Mouse (Mus musculus) neutrophil, adult 83 days (primary cell): Measurements from ENCODE around the gene Tmem214. TPM values are rescaled to one million over a fixed set of nuclear protein-coding genes. Genes with fewer than 3 reads are reported as not detected.

Source experiments
- total RNA-seq, 2 experiments: library from RNA; stranded (reverse); gene quantifications; one replicate each; pipeline ENCODE4 v1.2.4; 2023

Gene Tmem214
- total RNA-seq: 10 to 100 TPM; 28.7 to 32.9 TPM

GRCm38 (mm10) chr5:30867712-30868111, at the start of gene Tmem214:
TSS of gene Tmem214 (plus strand) at chr5:30868012.

GRCm38 (mm10) chr5:30888337-30889087, 20.7 kb downstream of the Tmem214 start, which contains the start of gene Agbl5:
TSS of gene Agbl5 (plus strand) at chr5:30888694.

GRCm38 (mm10) chr5:30907413-30908059, 39.7 kb downstream of the Tmem214 start, which contains the start of gene Ost4:
TSS of gene Ost4 (minus strand) at chr5:30907788.

GRCm38 (mm10) chr5:30913060-30913841, 45.4 kb downstream of the Tmem214 start, which contains the start of gene Emilin1:
TSS of gene Emilin1 (plus strand) at chr5:30913402.

GRCm38 (mm10) chr5:30921256-30922033, 53.6 kb downstream of the Tmem214 start, which contains the start of gene Khk:
TSS of gene Khk (plus strand) at chr5:30921431.

Other genes starting within 250 kb of the Tmem214 start
- gene Slc35f6, start 220.1 kb upstream of the Tmem214 start, total RNA-seq: 10 to 100 TPM; 35.6 to 42.5 TPM
- 100 to 1,000 TPM; 137 to 138 TPM for gene Cenpa, start 201.2 kb upstream of the Tmem214 start, total RNA-seq
- gene Dpysl5, start 156.4 kb upstream of the Tmem214 start, total RNA-seq: not detected
- 1 to 10 TPM; 1.2 to 1.5 TPM for gene Mapre3, start 53.4 kb upstream of the Tmem214 start, total RNA-seq
- 1 to 10 TPM; 5.4 to 6.7 TPM for gene Agbl5, start 20.7 kb downstream of the Tmem214 start, total RNA-seq
- gene Ost4, start 39.8 kb downstream of the Tmem214 start, total RNA-seq: 100 to 1,000 TPM; 132 to 140 TPM
- gene Emilin1, start 45.4 kb downstream of the Tmem214 start, total RNA-seq: 10 to 100 TPM; 32.5 to 35.2 TPM
- gene Khk, start 53.4 kb downstream of the Tmem214 start, total RNA-seq: 10 to 100 TPM; 31.1 TPM
- 1 to 10 TPM; 1.6 to 1.7 TPM for gene Cgref1, start 77.6 kb downstream of the Tmem214 start, total RNA-seq
- gene Preb, start 92.3 kb downstream of the Tmem214 start, total RNA-seq: 100 to 1,000 TPM; 261 to 281 TPM
- not detected for gene Tcf23, start 100.7 kb downstream of the Tmem214 start, total RNA-seq
- 10 to 100 TPM; 23.2 to 25.3 TPM for gene Atraid, start 180.3 kb downstream of the Tmem214 start, total RNA-seq
- gene Slc5a6, start 180.9 kb downstream of the Tmem214 start, total RNA-seq: 1 to 10 TPM; 1.9 to 3.9 TPM
- gene Cad, start 186.8 kb downstream of the Tmem214 start, total RNA-seq: 10 to 100 TPM; 25.6 to 26.0 TPM
- not detected for gene Dnajc5g, start 238.3 kb downstream of the Tmem214 start, total RNA-seq
- not detected for gene Slc30a3, start 240.2 kb downstream of the Tmem214 start, total RNA-seq
- gene Trim54, start 248.7 kb downstream of the Tmem214 start, total RNA-seq: not detected